Mouse (Mus musculus): ENCODE measurements around the gene Cops3.
A peak's percentile ranks its signal among the peaks of the same experiment; 100 is the strongest.
"Not testable (repeated sequence)": the region's sequence is repeated elsewhere in the genome, so short reads cannot be mapped to it uniquely, and the experiment has no call there.

The Cops3 gene

GRCm38 (mm10) chr11:59839459-59840126, at the start of gene Cops3:
TSS of gene Cops3 (minus strand) at chr11:59839838.
- DNase-seq = peak; percentile 95

GRCm38 (mm10) chr11:59888151-59888550, 48.5 kb upstream of the Cops3 start:
- DNase-seq = no peak

GRCm38 (mm10) chr11:59886952-59887351, 47.3 kb upstream of the Cops3 start:
- no peak for DNase-seq

- DNase-seq = no peak
Measured at GRCm38 (mm10) chr11:59885217-59885986, 45.8 kb upstream of the Cops3 start.

- peak; percentile 69 for DNase-seq
Measured at GRCm38 (mm10) chr11:59880031-59880430, 40.4 kb upstream of the Cops3 start.

- no peak for DNase-seq
Measured at GRCm38 (mm10) chr11:59872124-59872523, 32.5 kb upstream of the Cops3 start.

GRCm38 (mm10) chr11:59864316-59864715, 24.7 kb upstream of the Cops3 start:
- DNase-seq = no peak

GRCm38 (mm10) chr11:59860467-59860866, 20.8 kb upstream of the Cops3 start:
- no peak for DNase-seq

- no peak for DNase-seq
Measured at GRCm38 (mm10) chr11:59852865-59853264, 13.2 kb upstream of the Cops3 start.

GRCm38 (mm10) chr11:59847891-59848884, 8.6 kb upstream of the Cops3 start:
- peak; percentile 86 for DNase-seq

- DNase-seq = no peak
Measured at GRCm38 (mm10) chr11:59847131-59847530, 7.5 kb upstream of the Cops3 start.

- DNase-seq = no peak
Measured at GRCm38 (mm10) chr11:59846311-59846710, 6.7 kb upstream of the Cops3 start.

GRCm38 (mm10) chr11:59839008-59839458, 605 bp downstream of the Cops3 start, which contains the start of gene Nt5m:
TSS of gene Nt5m (plus strand) at chr11:59839447.
- DNase-seq = peak; percentile 93

- DNase-seq = no peak
Measured at GRCm38 (mm10) chr11:59838426-59838825, 1.2 kb downstream of the Cops3 start.

- DNase-seq = not testable (repeated sequence)
Measured at GRCm38 (mm10) chr11:59837789-59838188, 1.8 kb downstream of the Cops3 start.

- no peak for DNase-seq
Measured at GRCm38 (mm10) chr11:59821625-59822024, 18.0 kb downstream of the Cops3 start.

- DNase-seq = no peak
Measured at GRCm38 (mm10) chr11:59817916-59818315, 21.7 kb downstream of the Cops3 start.

GRCm38 (mm10) chr11:59815482-59816065, 24.1 kb downstream of the Cops3 start:
- no peak for DNase-seq

GRCm38 (mm10) chr11:59814936-59815335, 24.7 kb downstream of the Cops3 start:
- DNase-seq = no peak

- DNase-seq = no peak
Measured at GRCm38 (mm10) chr11:59814311-59814710, 25.3 kb downstream of the Cops3 start.

GRCm38 (mm10) chr11:59813276-59813675, 26.4 kb downstream of the Cops3 start:
- no peak for DNase-seq

GRCm38 (mm10) chr11:59811211-59811610, 28.4 kb downstream of the Cops3 start:
- DNase-seq = no peak
